Mouse (Mus musculus) forebrain, embryonic 10.5 days (tissue): ENCODE data around the gene Itpr3. TPM values are rescaled to one million over a fixed set of nuclear protein-coding genes. Genes with fewer than 3 reads are reported as not detected.

ENCODE experiments used
- DNase-seq: peaks from one replicate; pipeline ENCODE4 v3.0.0-alpha.2; 2017; ENCODE audit warnings: low spot score; ENCODE audit errors: extremely low spot score
- H3K27ac ChIP-seq: fragments of 300-500 bp; sonication (generic); 2 replicates; pipeline ENCODE4 v1.5.1; 2016; ENCODE audit warnings: mild to moderate bottlenecking
- H3K27me3 ChIP-seq: fragments of 300-500 bp; sonication (generic); 2 replicates; pipeline ENCODE4 v1.6.1; 2016; ENCODE audit warnings: mild to moderate bottlenecking; ENCODE audit not compliant: poor library complexity, severe bottlenecking
- H3K36me3 ChIP-seq: fragments of 300-500 bp; sonication (generic); replicated peaks from 2 replicates; pipeline ENCODE4 v1.6.1; 2016; ENCODE audit warnings: mild to moderate bottlenecking, moderate library complexity
- H3K4me1 ChIP-seq: fragments of 300-500 bp; sonication (generic); 2 replicates; pipeline ENCODE4 v1.6.1; 2016
- H3K4me3 ChIP-seq: fragments of 300-500 bp; sonication (generic); 2 replicates; pipeline ENCODE4 v1.5.1; 2016; ENCODE audit warnings: mild to moderate bottlenecking, moderate library complexity
- H3K9me3 ChIP-seq: fragments of 300-500 bp; sonication (generic); 2 replicates; pipeline ENCODE4 v1.6.1; 2016; ENCODE audit warnings: mild to moderate bottlenecking, moderate library complexity
- WGBS: fragments of 180-500 bp; shearing (Covaris S2); methylation state at CpG from one replicate; pipeline ENCODE4 v1.1.7; 2016; 5-methylcytosine and 5-hydroxymethylcytosine counted together
- polyA plus RNA-seq: library from polyadenylated mRNA; unstranded; fragments of >200 nt; fragmentation: Nextera tagmentation; extraction: Ambion mirVana; gene quantifications from 2 replicates; pipeline ENCODE4 v1.2.1, GENCODE M21; 2016

Itpr3 gene
- polyA plus RNA-seq, 1 experiment from 2014 or later = 1.6 TPM

GRCm38 (mm10) chr17:27062684-27063083 lies 5.6 kb downstream of the Itpr3 start:
- DNase-seq = no peak
- 92% methylated on average over 7 of the region's 7 CpGs for WGBS
- Histone ChIP-seq H3K4me1 (peaks cover 44% of the 10 kb centered on the region), H3K4me3 (no peak overlapping the region), H3K9me3 (no peaks in the 10 kb centered on the region), H3K36me3 (no peaks in the 10 kb centered on the region), H3K27me3 (peaks cover 32% of the 10 kb centered on the region), H3K27ac (no peak overlapping the region)

DNA sequence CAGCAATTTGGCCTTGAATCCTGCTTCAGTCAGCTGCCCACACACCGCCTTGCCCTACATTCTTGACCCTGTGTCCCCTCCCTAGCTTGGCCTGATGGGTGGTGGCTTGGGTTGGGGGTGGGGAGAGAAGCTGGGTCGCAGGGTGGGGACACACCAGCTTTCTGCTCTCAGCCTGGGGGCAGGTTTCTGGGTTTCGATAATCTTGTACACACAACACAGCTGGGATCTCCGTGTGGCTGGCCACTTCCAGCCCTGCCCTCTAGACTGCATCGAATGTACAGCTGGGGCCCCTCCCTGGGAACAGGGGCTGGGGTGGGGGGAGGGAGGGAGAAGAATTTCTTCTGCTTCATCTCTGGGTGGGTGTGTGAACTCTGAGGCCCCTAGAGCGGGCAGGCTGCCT lies 6.6 kb downstream of the Itpr3 start:
- Histone ChIP-seq H3K4me1 (peaks cover 34% of the 10 kb centered on the region), H3K9me3 (no peaks in the 10 kb centered on the region), H3K4me3 (no peak overlapping the region), H3K36me3 (no peaks in the 10 kb centered on the region), H3K27me3 (peaks cover 22% of the 10 kb centered on the region), H3K27ac (peak overlapping the region; percentile 48; the same call in 1 of the 2 replicates)
- WGBS = 59% methylated on average over 6 of the region's 6 CpGs
- no peak for DNase-seq

- Histone ChIP-seq H3K27me3 (peaks cover 17% of the 10 kb centered on the region), H3K4me3 (no peak overlapping the region), H3K4me1 (peaks cover 31% of the 10 kb centered on the region), H3K36me3 (no peaks in the 10 kb centered on the region), H3K9me3 (no peaks in the 10 kb centered on the region), H3K27ac (peak overlapping the region; percentile 48; the same call in 1 of the 2 replicates)
- WGBS = 65% methylated on average over 2 of the region's 2 CpGs
- no peak for DNase-seq
These were observed 7.1 kb downstream of the Itpr3 start for GRCm38 (mm10) chr17:27064195-27064594.

DNA sequence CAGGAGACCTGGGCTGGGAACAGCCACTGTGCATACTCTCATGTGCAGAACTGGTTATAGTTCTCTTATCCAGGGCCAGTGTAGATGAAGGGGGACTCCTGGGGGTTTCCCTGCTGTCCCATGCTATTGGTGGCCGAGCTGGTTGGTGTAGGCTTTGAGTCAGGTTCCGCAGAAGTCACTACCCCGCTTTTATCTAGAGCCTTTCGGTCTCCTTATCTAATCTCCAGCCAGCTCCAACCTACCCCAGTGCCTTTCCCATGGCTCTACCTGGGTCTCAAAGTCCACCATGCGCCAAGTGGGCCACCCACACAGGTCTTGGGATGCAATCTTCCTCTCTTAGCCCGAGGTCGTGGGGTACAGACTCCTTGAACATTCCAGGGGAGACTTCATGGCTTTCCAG lies 9.0 kb downstream of the Itpr3 start:
- Histone ChIP-seq H3K9me3 (no peaks in the 10 kb centered on the region), H3K27ac (no peak overlapping the region), H3K27me3 (no peaks in the 10 kb centered on the region)

GRCm38 (mm10) chr17:27069071-27069470 lies 12.0 kb downstream of the Itpr3 start:
- H3K9me3 ChIP-seq = no peaks in the 10 kb centered on the region
- no peak overlapping the region for H3K4me3 ChIP-seq
- H3K4me1 ChIP-seq = peaks cover 20% of the 10 kb centered on the region
- 0 out of 2 replicates have a peak overlapping the region, but pooled peaks have one; percentile 0 for H3K27ac ChIP-seq
- H3K27me3 ChIP-seq = no peaks in the 10 kb centered on the region
- 77% methylated on average over 5 of the region's 5 CpGs for WGBS
- H3K36me3 ChIP-seq = no peaks in the 10 kb centered on the region
- no peak for DNase-seq

More for the DNA sequence above, 9.0 kb downstream of the Itpr3 start:
- Histone ChIP-seq H3K4me3 (no peak overlapping the region), H3K4me1 (peaks cover 25% of the 10 kb centered on the region), H3K36me3 (no peaks in the 10 kb centered on the region)
- 81% methylated on average over 7 of the region's 7 CpGs for WGBS
- no peak for DNase-seq

DNA sequence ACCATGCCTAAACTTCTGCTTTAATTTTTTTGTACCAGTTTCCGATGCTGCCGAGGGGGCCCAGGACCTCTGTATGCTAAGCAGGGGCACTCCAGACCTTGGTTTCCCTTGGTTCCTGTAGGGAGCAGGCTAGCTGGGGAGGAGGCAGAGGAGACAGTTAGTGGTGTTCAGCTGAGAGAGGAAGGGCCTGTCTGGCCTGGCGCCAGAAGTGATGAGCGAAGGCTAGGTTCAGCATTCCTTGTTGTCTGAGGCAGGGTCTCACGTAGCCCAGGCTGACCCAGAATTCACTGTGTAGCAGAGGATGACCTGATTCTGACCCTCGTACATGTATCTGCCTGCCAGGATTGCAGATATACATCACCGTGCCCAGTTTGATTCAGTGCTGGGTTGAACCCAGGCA lies 13.8 kb downstream of the Itpr3 start:
- Histone ChIP-seq H3K36me3 (no peaks in the 10 kb centered on the region), H3K4me1 (peaks cover 24% of the 10 kb centered on the region), H3K9me3 (no peaks in the 10 kb centered on the region), H3K27me3 (no peaks in the 10 kb centered on the region), H3K4me3 (no peak overlapping the region), H3K27ac (no peak overlapping the region)
- no peak for DNase-seq
- WGBS = 96% methylated on average over 7 of the region's 7 CpGs

DNA sequence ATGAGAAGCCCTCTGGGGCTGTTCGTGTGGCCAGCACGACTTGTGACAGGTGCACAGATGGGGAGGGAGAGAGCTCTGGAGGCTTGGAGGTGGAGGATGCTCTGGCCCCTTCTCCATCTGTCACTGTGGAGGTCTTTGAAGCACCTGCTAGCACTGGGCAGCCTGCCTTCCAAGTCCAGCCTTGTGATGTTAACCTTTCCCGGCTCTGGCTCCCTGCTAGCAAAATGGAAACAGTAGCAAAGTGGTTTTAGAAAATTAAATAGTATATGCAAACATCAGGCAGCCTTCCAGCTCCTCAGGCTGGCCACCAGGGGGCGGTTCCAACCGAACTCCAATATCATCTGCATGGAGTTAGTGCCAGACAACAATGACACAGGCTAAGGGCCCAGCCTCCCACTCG lies 14.5 kb downstream of the Itpr3 start:
- Histone ChIP-seq H3K4me3 (no peak overlapping the region), H3K4me1 (peaks cover 23% of the 10 kb centered on the region), H3K27me3 (no peaks in the 10 kb centered on the region), H3K9me3 (no peaks in the 10 kb centered on the region), H3K27ac (no peak overlapping the region), H3K36me3 (no peaks in the 10 kb centered on the region)
- 46% methylated on average over 6 of the region's 6 CpGs for WGBS
- peak; percentile 45 for DNase-seq

DNA sequence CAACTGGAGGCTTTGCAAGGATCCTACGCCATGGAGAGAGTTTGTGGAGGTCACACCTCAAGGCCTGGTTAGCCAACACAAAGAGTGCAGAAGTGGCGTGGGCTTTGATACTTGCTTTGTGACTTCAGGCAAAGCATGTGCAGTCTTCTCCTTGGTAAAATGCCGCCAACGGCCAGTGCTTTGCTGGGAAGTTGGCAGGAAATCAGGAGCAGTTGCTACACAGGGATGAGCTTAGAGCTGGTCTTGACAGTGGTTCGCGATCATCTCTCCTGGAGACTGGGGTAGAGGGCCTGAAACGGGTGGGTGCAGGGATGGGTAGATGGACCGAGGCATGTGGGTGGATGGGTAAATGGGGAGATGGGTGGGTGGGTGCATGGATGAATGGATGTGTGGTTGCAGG lies 15.3 kb downstream of the Itpr3 start:
- no peak overlapping the region for H3K4me3 ChIP-seq
- no peak for DNase-seq
- H3K27me3 ChIP-seq = no peaks in the 10 kb centered on the region
- no peaks in the 10 kb centered on the region for H3K9me3 ChIP-seq
- H3K4me1 ChIP-seq = peaks cover 23% of the 10 kb centered on the region
- 94% methylated on average over 8 of the region's 8 CpGs for WGBS
- H3K27ac ChIP-seq = no peak overlapping the region
- 0 out of 2 replicates have a peak, but pooled peaks cover under 1% of the 10 kb centered on the region for H3K36me3 ChIP-seq

DNA sequence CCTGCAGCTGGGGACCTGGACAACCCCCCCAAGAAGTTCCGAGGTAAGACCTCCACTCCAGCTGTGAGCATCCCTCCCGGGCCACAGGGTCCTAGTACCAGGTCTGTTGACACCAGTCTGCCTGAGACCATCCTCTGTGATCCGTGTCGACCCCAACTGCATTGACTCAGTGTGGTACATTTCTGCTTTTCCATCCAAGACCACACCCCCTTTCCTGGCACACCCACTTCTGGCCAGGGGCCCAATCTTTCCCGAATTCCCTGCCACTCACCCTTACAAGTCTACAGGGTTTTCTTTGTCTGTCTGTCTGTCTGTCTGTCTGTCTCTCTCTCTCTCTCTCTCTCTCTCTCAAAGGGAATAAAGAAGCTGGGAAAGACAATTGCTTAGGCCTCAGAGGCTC lies 16.0 kb downstream of the Itpr3 start:
- no peaks in the 10 kb centered on the region for H3K27me3 ChIP-seq
- 0 out of 2 replicates have a peak, but pooled peaks cover 3% of the 10 kb centered on the region for H3K36me3 ChIP-seq
- peaks cover 23% of the 10 kb centered on the region for H3K4me1 ChIP-seq
- H3K27ac ChIP-seq = no peak overlapping the region
- no peak for DNase-seq
- no peak overlapping the region for H3K4me3 ChIP-seq
- 82% methylated on average over 5 of the region's 5 CpGs for WGBS
- H3K9me3 ChIP-seq = peaks cover 7% of the 10 kb centered on the region; the same call in 1 of the 2 replicates

GRCm38 (mm10) chr17:27073778-27074177 lies 16.7 kb downstream of the Itpr3 start:
- peak overlapping the region; percentile 42 for H3K27ac ChIP-seq
- DNase-seq = no peak
- H3K27me3 ChIP-seq = no peaks in the 10 kb centered on the region
- H3K36me3 ChIP-seq = 0 out of 2 replicates have a peak, but pooled peaks cover 3% of the 10 kb centered on the region
- peaks cover 23% of the 10 kb centered on the region for H3K4me1 ChIP-seq
- no peak overlapping the region for H3K4me3 ChIP-seq
- WGBS = 87% methylated on average over 9 of the region's 9 CpGs
- H3K9me3 ChIP-seq = peaks cover 7% of the 10 kb centered on the region; the same call in 1 of the 2 replicates

- 76% methylated on average over 6 of the region's 6 CpGs for WGBS
- H3K4me3 ChIP-seq = no peak overlapping the region
- no peak for DNase-seq
- no peaks in the 10 kb centered on the region for H3K27me3 ChIP-seq
- H3K36me3 ChIP-seq = 0 out of 2 replicates have a peak, but pooled peaks cover 3% of the 10 kb centered on the region
- H3K4me1 ChIP-seq = peaks cover 21% of the 10 kb centered on the region
- peaks cover 7% of the 10 kb centered on the region; the same call in 1 of the 2 replicates for H3K9me3 ChIP-seq
- H3K27ac ChIP-seq = peak overlapping the region; percentile 42
These were observed 17.1 kb downstream of the Itpr3 start for GRCm38 (mm10) chr17:27074236-27074635.

GRCm38 (mm10) chr17:27074849-27075745 lies 18.0 kb downstream of the Itpr3 start:
- no peak for DNase-seq
- no peak overlapping the region for H3K4me3 ChIP-seq
- H3K36me3 ChIP-seq = 0 out of 2 replicates have a peak, but pooled peaks cover 3% of the 10 kb centered on the region
- no peaks in the 10 kb centered on the region for H3K27me3 ChIP-seq
- peaks cover 7% of the 10 kb centered on the region; the same call in 1 of the 2 replicates for H3K9me3 ChIP-seq
- WGBS = 85% methylated on average over 17 of the region's 17 CpGs
- H3K27ac ChIP-seq = 0 out of 2 replicates have a peak overlapping the region, but pooled peaks have one; percentile 6
- H3K4me1 ChIP-seq = peaks cover 18% of the 10 kb centered on the region

DNA sequence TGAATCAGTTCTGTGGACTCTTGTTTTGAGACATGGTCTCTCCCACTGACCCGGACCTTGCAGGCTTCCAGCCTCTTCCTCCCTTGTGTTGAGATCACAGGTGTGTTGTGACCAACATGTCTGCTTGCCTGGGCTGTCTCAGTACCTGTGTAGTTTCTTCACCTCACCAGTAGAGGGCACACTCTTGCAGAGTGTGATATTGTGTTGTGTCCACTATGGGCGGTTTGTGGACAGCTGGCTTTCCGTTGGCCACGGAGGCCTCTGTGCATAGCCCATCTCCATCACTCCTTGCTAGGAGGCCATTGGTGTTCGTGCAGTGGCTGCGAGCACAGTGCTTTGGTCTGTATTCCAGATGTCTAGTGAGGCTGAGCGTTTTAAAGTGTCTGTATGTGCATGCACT lies 20.0 kb downstream of the Itpr3 start:
- H3K4me1 ChIP-seq = peaks cover 35% of the 10 kb centered on the region
- H3K4me3 ChIP-seq = no peak overlapping the region
- peaks cover 7% of the 10 kb centered on the region; the same call in 1 of the 2 replicates for H3K9me3 ChIP-seq
- WGBS = 94% methylated on average over 7 of the region's 7 CpGs
- DNase-seq = no peak
- no peak overlapping the region for H3K27ac ChIP-seq
- H3K27me3 ChIP-seq = no peaks in the 10 kb centered on the region
- 0 out of 2 replicates have a peak, but pooled peaks cover 3% of the 10 kb centered on the region for H3K36me3 ChIP-seq
